Mouse (Mus musculus): ENCODE results near the gene Dysf.
A peak's percentile ranks its signal among the peaks of the same experiment; 100 is the strongest.
"Not testable (repeated sequence)": the region's sequence is repeated elsewhere in the genome, so short reads cannot be mapped to it uniquely, and the experiment has no call there.

The Dysf gene

GRCm38 (mm10) chr6:84008363-84009171, at the start of gene Dysf:
Gene Dysf (plus strand): TSS chr6:84008590.
- peak in 1 of 2 experiments; percentile 21 for DNase-seq (ENCODE audit: low spot score in 2 of 2)

- no peak for DNase-seq (ENCODE audit: low spot score in 2 of 2)
These were observed 20.7 kb upstream of the Dysf start for GRCm38 (mm10) chr6:83987642-83988041.

- DNase-seq (ENCODE audit: low spot score in 2 of 2): no peak
These were observed 5.7 kb upstream of the Dysf start for GRCm38 (mm10) chr6:84002716-84003115.

GRCm38 (mm10) chr6:84004295-84004694, 4.1 kb upstream of the Dysf start:
- DNase-seq (ENCODE audit: low spot score in 2 of 2): no peak

- DNase-seq (ENCODE audit: low spot score in 2 of 2): no peak
These were observed 932 bp downstream of the Dysf start for GRCm38 (mm10) chr6:84009172-84009872.

GRCm38 (mm10) chr6:84009915-84010302, 1.5 kb downstream of the Dysf start:
- no peak for DNase-seq (ENCODE audit: low spot score in 2 of 2)

- DNase-seq (ENCODE audit: low spot score in 2 of 2): no peak
These were observed 2.2 kb downstream of the Dysf start for GRCm38 (mm10) chr6:84010303-84011225.

- not testable (repeated sequence) for DNase-seq (ENCODE audit: low spot score in 2 of 2)
These were observed 6.7 kb downstream of the Dysf start for GRCm38 (mm10) chr6:84014961-84015683.

- no peak for DNase-seq (ENCODE audit: low spot score in 2 of 2)
These were observed 8.5 kb downstream of the Dysf start for GRCm38 (mm10) chr6:84016851-84017250.

- no peak for DNase-seq (ENCODE audit: low spot score in 2 of 2)
These were observed 9.0 kb downstream of the Dysf start for GRCm38 (mm10) chr6:84017392-84017791.

- no peak for DNase-seq (ENCODE audit: low spot score in 2 of 2)
These were observed 10.6 kb downstream of the Dysf start for GRCm38 (mm10) chr6:84018906-84019550.

GRCm38 (mm10) chr6:84020002-84020401, 11.6 kb downstream of the Dysf start:
- no peak for DNase-seq (ENCODE audit: low spot score in 2 of 2)

- DNase-seq (ENCODE audit: low spot score in 2 of 2): no peak
These were observed 13.6 kb downstream of the Dysf start for GRCm38 (mm10) chr6:84021990-84022389.

GRCm38 (mm10) chr6:84025636-84026035, 17.2 kb downstream of the Dysf start:
- no peak for DNase-seq (ENCODE audit: low spot score in 2 of 2)

- no peak for DNase-seq (ENCODE audit: low spot score in 2 of 2)
These were observed 20.4 kb downstream of the Dysf start for GRCm38 (mm10) chr6:84028791-84029190.

- no peak for DNase-seq (ENCODE audit: low spot score in 2 of 2)
These were observed 21.4 kb downstream of the Dysf start for GRCm38 (mm10) chr6:84029775-84030174.

- DNase-seq (ENCODE audit: low spot score in 2 of 2): not testable (repeated sequence)
These were observed 24.1 kb downstream of the Dysf start for GRCm38 (mm10) chr6:84032516-84032915.

GRCm38 (mm10) chr6:84043251-84043940, 35.0 kb downstream of the Dysf start:
- no peak for DNase-seq (ENCODE audit: low spot score in 2 of 2)

GRCm38 (mm10) chr6:84044679-84045078, 36.3 kb downstream of the Dysf start:
- DNase-seq (ENCODE audit: low spot score in 2 of 2): no peak

- no peak for DNase-seq (ENCODE audit: low spot score in 2 of 2)
These were observed 40.5 kb downstream of the Dysf start for GRCm38 (mm10) chr6:84048856-84049255.

Measured in cerebellum, postnatal 4 days (tissue).